Mouse (Mus musculus): ENCODE results near the gene Psme2.

GRCm38 (mm10) chr14:55603271-55603632 is 12.3 kb upstream of the Psme2 start, which contains the start of gene Irf9:
- TF ChIP-seq POLR2A (IDR thresholded peaks at IDR 0.05; ENCODE audit: borderline replicate concordance, low read depth, low read length) (no peak), CTCF (IDR thresholded peaks at IDR 0.05; ENCODE audit: low read depth, low read length) (no peak)

Measured in bone marrow macrophage, adult 2 months (primary cell).